Mouse (Mus musculus): ENCODE data around the gene Wwtr1.

Gene Wwtr1

DNA sequence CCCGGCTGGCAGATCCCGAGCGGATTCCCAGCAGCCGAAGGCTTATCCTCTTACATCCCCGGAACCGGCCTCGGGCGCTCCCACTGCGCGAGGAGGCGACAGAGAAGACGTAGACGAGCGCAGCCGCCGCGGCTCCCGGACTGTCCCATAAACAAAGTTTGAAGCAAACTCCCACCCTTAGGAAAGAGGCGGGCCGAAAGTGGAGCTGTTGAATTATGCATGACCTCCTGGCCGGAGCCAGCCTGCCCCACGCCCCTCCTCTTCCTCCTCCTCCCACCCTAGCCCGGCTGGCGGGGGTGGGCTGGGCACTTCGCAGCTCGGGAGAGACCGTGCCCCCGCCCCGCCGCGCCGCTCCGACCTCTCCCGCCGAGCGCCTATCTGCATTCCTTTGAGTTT is at the start of gene Wwtr1:
Gene Wwtr1 (minus strand): TSS at position 251 of the 396 bp plus-strand sequence.
- DNase-seq (ENCODE audit: low spot score in 2 of 2) = peak; percentile 42 to 54

DNA sequence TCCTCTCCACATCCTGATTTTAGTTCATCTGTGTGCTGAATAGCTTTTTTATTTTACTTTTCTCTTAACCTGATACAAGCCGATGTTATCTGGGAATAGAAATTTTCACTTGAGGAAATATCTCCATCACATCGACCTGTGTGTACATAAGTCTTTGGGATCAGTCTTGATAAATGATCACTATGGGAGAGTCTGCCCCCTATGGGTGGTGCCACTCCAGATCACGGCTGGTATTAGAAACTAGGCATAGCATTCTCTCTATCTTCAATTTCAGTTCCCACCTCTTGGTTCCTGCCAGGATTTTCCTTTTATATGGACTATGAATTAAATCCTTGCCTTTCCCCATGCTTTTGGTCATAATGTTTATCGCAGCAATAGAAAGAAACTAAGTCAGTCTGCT is 44.0 kb upstream of the Wwtr1 start:
- no peak for DNase-seq (ENCODE audit: low spot score in 2 of 2)

DNA sequence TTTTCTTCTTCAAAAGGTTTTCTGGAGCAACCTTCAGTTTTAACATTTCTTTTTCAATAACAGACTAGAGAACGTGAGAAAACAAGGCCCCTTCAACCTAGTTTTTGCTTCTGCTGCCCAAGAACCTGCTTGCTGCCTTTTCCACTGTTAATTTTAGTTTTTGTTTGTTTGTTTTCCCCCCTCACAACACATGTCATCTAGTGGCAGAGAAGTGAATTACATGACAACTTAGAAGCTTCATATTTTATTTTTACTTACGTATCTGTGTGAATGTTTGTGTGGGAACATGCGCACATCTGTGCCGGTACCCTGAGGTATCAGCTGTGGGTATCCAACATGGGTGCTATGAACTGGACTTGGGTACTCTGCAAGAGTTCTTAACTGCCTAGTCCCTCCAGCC is 39.9 kb upstream of the Wwtr1 start:
- DNase-seq (ENCODE audit: low spot score in 2 of 2) = no peak

DNA sequence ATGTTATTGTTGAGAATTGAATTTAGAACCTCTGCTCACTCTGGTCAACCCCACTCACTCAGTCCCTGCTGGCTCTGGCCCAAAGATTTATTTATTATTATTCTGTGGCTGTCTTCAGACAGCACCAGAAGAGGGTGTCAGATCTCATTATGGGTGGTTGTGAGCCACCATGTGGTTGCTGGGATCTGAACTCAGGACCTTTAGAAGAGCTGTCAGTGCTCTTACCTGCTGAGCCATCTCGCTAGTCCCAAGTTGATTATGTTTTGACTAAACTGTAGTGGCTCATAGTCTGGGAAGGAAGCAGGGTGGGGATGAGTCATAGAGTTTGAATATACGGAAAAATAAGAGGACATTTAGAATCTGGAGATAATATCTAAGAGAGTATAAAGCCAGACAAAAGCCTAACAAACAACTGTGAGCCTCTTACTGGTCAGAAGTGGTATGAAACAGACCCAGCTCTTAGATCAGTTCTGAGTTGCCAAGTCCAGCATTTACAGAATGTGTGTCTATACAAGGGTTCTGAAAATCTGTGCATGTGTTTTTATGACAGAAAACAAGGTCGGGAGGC is 36.8 kb upstream of the Wwtr1 start:
- no peak for DNase-seq (ENCODE audit: low spot score in 2 of 2)

DNA sequence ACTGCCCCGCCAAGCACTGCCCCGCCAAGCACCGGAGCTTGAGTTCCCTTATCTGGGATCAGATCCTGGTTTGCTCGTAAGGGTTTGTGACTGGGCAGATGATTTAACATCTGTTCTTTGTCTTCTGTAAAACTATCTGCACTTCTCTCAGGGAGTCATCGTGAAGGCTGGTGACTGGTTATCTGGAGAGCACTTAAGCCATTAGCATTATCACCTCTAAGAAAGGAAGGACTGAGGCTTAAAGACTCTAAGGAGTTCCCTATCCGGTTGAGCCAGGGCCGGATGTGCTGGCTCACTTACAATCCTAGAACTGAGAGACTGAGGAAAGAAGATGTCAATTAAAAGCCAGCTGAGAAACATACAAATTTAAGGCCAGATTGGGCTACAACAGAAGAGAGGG is 36.1 kb upstream of the Wwtr1 start:
- DNase-seq (ENCODE audit: low spot score in 2 of 2) = no peak

DNA sequence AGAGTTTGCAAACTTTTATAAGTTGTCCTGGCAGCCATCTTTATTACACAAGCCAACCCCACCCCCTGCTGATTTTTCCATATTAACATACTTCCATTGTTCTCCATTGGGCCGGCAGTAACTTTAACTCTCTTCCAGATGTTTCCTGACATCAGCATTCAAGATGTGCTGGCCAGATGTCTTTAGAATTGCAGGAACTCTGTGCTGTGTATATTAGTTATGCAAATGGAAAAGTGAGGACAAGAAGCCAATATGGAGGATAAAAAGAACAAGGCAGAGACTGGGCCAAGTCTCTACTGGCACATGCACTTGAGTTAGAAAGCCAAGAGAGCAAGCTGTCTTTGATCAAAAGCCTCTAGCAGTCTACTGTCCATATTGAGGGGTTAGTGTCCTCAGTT is 28.9 kb upstream of the Wwtr1 start:
- no peak for DNase-seq (ENCODE audit: low spot score in 2 of 2)

DNA sequence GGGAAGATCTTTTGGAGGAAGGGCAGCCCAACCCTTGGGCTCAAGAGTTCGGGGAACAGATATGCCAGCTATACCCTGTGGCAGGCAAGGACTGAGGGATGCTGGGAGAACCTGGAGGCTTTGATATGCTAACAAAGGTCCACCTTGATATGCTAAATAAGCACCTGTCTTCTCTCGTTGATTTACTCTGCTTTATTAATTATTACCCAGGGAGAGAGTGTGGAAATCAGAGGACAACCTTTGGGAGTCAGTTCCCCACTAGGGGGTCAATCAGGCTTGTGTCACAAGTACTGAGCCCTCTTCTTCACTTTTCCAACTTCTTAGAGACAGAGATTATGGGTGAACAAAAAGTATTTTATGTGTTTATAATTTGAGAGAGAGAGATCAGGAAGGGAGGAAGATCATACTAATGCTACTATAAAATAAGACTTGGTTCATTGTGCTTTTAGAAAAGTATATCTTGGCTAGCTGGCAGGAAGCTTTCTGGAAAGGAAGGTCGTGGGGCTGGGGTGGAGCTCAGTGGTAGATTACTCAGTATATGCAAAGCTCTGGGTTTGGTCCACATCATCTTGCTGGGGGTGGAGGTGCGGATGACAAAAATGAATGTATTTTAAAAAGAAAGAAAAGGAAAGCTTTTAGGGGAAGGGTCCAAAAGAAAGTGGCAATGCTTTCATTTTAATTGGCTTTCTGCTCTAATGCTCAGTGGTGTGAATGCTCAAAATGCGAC is 28.3 kb upstream of the Wwtr1 start:
- DNase-seq (ENCODE audit: low spot score in 2 of 2) = no peak

DNA sequence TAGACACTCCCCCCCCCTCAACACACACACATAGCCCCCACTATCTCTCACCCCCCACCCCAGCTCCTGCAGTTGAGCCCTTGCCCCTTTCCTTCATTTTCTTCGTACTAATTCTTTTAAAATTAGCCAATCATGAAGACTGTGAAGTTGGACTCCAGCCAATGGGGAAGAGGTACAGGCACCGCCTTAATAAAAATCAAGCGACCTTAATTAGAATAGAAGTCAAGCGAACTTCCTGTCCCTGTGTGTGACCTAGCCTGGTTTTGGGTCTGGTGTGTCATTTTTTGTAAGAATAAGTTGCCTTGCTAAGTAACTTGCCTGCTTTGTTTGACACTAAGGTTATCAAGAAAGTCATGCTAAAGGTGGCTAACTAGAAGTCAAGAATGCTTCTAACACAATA is 26.9 kb upstream of the Wwtr1 start:
- DNase-seq (ENCODE audit: low spot score in 2 of 2) = no peak

DNA sequence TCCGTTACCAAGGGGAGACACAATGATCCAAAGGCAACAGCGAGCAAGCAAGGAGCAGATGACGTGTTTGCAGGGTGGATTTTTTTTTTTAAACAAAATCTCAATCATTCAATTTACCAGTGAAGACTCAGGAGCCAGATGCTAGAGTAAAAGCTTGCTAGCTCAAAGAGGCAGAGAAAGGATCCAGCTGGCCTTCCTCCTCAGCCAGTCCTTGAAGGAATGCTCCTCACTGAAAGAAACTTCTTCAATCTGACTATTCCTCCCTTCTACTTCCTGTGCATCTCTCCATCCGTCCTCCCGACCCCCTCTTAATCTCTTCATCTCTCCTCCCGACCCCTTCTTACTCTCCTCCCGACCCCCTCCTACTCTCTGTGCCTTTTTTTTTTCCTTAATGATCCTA is 20.9 kb upstream of the Wwtr1 start:
- no peak for DNase-seq (ENCODE audit: low spot score in 2 of 2)

DNA sequence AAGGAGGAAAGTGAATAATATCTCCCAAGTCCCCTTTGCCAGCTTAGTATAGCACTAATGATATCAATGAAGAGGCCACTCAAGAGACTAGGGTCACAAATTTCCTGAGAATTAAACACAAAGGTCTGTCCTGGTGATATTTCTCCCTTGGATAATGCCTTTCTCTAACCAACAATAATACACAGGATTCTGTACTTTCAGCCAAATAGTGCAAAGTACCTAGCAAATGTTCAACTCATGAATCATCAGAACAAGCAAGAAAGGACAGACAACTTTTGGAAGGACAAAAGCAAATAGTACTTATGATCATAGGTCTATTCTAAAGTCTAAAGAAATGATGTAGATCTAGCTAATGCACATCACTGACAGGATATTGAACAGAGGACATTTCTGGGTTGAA is 19.8 kb upstream of the Wwtr1 start:
- no peak for DNase-seq (ENCODE audit: low spot score in 2 of 2)

DNA sequence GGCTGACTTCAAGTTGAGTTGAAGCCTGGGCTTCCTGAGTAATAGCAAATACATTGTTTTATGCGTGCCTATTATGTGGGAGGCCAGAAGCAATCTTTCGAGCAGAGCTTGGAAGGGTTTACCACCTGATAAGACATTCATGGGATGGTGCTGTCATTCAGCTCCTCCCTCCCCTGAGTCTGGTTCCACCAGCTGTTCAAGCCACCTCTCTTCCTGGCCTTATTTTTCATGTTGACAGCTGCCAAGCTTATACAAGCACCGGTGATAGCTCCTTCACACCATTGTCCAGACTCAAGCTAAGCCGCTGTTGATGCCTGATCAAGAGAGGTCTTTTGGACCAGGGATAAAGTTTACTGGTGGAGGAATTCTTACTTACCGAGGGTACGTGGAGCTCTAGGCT is 10.3 kb upstream of the Wwtr1 start:
- DNase-seq (ENCODE audit: low spot score in 2 of 2) = no peak

DNA sequence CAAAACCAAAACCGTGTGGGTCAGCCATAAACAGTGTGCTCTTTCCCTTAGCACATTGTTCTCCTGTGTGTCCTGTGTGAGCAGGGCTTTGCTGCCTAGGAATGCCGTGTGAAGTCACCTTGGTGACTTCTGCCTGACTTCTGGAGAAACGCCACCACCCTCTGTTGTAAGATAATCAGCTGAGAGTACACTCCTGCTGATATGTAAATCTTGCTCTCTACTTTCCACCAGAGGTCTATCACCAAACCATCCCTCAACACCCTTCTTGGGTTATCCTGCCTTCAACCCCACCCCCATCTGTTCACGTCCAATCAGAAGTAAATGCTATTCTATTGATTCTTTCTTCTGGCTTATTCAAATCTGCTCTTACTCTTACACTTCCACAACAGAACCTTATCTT is 7.8 kb upstream of the Wwtr1 start:
- no peak for DNase-seq (ENCODE audit: low spot score in 2 of 2)

DNA sequence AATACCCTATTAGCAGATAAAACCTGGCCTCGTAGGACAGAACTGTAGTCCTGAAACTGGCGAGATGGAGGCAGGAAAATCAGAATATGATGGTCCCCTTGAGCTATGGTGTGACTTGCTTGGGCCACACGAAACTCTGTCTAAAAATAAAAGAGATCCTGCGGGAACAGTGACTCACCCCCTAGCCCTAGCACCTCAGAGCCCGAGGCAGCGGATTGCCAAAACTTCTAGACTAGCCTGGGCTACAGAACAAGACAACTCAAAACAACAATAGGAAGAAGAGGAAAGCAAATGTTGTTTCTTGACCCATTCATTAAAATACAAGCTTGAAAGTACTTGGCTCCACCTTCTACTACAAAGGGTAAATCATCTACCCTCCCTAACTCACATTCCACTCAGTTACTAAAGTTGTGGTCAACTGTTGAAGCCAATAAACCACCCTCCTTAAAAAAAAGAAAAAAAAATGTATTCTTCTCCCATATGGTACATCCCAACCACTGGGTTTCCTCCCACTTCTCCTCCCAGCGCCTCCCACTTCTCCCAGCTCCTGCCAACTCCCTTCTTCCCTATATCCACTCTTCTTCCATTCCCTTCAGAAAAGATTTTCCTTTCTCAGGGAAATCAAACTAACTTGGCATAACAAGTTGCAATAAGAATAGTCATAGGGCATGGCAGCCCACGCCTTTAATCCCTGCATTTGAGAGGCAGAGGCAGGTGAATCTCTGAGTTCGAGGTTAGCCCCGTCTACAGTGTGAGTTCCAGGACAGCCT is 4.9 kb upstream of the Wwtr1 start:
- DNase-seq (ENCODE audit: low spot score in 2 of 2) = no peak

DNA sequence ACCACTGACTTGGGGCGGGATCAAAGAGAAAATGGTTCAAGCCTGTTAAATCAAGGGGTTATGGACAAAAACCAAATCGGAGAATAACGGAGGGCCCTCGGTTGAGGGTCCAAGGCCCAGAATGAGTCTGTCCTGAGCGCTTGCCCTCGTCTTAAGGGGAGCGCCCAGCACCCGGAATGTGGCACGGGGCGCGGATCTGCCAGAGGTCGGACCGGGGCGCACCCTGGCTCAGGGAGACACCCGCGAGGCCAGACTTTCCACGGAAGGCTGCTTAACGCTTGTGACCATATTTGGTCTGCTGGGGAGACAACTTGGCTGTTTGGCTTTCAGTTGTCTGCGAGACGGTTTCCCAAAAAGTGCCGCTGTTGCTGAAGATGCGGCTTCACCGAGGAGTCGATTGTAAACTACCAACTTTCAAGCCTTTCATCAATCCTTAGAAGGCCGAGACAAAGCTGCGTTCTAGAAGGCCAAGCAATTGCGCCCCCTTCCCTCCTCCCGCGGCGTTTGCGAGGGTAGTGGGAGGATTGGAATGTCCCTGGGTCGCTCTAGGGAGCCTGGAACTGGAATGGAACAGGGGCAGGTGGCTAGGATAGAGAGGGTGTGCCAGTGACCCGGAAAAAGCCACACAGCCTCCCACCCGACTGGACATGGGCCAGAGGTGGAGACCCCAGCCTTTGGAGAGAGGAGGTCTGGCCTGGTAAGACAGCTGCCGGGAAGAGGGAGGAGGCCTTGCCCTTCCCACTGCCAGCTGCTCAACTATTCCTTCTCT is 530 bp upstream of the Wwtr1 start:
- no peak for DNase-seq (ENCODE audit: low spot score in 2 of 2)

DNA sequence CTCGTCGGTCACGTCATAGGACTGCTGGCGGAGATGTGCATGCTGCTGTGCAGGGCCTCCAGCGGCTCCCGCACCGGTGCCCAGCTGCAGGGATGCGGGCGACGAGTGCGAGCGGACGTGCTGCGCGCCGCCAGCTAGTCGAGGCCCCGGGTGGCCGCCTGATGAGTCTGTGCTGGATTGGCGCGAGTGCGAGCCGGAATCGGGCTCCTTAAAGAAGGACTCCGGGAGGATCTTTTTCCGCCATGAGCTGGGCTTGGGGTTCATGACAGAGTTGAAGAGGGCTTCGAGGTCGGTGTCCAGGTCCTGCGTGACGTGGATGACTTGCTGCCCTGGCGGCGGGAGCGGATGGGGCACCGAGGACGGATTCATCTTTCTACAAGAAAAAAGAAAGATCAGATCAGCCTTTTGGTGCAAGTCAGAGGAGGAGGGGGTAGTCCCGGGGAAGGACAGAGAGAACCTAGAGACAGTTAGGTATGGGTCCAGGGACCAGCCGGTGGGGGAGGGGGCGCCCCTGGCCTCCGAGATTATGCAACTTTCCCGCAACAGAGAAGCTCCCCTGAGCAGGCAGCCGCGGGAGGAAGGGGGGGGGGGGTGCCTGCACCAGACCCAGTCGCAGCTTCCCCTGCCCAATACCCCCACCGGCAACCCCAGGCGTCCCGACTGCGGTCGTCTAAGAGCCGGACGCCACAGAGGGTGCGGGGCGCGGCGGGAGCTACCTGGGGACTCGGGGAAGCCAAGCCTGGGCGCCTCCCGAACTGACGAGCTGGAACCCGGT is 638 bp downstream of the Wwtr1 start:
- DNase-seq (ENCODE audit: low spot score in 2 of 2) = peak; percentile 3 to 25

DNA sequence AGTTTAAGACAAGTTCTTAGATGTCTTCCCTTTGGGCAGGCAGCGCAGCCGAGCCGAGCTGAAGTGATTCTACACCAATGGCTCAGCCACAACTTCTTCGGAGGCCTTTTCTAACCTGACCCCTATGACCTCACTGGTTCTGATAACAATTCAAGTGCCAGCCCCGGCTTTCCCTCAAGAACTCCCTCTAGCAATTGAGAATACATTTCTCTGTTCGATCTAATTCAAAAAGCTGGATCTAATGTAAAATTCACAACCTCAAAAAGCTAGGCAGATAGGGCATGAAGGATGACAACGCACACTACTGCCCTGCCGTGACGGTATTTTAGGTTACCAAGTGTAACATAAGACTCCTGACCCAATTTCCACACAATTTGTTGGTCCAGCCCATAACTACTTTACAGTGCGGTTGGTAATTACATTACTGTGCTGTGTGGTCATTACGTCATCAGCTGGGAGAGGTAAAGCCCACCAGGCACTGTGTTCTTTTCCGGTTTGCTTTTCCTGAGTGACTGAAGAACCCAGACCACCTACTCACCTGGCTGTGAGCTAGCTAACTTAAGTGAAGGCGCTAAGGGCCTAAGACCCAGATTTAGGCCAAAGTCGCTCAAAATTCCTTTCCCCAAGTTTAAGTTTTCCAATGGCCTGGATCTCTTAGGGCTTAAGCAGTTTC is 1.7 kb downstream of the Wwtr1 start:
- no peak for DNase-seq (ENCODE audit: low spot score in 2 of 2)

DNA sequence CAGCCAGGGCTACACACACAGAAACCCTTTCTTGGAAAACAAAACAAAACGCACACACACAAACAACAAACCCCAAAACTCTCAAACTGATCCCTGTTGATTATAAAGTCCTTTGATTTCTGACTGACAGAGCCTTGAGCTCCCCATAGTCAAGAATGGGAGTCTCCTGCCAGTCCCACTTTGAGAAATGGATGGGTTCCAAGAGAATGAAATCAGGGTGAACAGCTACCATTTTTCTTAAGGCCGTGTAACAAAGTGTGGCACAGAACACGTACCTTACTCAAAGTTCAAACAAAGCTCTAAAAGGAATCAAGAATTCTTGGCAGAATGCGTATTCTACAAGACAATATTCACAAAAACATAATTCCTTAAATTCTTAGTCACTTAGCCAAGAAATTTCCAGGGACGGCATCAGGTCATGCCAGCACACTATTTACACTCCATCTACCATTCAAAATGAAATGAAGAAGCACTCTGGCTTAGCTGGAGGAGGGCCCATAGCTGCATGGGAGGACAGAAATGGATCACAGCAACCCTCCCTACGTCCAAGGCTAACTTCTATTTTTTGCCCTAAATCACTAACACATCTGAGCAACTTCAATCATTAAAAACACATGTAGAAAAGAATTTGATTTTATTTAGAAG is 3.3 kb downstream of the Wwtr1 start:
- no peak for DNase-seq (ENCODE audit: low spot score in 2 of 2)

DNA sequence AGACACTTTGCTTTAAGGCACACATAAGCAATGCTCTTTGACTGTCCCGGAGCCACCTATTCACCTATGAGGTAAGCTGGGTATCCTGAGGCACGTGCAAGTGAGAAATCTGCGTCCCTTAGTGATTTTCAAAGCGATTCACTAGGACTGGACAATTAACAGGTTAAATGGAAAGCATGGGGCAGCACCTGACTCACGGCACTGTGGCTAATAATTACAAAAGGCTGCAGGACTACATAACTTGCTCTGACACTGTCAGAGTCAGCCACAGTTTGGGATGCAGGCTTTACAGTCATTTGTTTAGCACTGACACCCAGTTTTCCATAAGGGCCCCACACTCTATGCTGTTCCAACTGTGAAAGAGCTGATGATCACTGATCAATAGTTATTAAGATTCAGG is 9.1 kb downstream of the Wwtr1 start:
- no peak for DNase-seq (ENCODE audit: low spot score in 2 of 2)

DNA sequence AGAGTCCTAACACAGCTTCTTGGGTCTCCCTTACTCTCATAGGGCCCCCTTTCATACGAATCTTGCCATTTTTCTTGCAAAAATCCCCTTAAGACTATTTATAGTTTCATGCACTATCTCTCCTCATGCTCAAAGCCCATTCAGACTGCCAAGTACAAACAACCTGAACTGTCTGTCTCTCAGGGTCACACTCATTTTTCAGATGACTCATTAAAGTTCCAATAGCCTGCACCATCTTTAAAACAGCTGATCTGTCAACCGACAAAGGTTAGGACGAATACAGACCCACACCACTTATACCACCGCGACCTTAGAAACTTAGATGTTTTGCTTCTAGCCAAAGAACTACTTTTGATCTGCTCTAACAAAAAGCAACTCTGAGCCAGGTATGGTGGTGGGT is 12.1 kb downstream of the Wwtr1 start:
- DNase-seq (ENCODE audit: low spot score in 2 of 2) = no peak

DNA sequence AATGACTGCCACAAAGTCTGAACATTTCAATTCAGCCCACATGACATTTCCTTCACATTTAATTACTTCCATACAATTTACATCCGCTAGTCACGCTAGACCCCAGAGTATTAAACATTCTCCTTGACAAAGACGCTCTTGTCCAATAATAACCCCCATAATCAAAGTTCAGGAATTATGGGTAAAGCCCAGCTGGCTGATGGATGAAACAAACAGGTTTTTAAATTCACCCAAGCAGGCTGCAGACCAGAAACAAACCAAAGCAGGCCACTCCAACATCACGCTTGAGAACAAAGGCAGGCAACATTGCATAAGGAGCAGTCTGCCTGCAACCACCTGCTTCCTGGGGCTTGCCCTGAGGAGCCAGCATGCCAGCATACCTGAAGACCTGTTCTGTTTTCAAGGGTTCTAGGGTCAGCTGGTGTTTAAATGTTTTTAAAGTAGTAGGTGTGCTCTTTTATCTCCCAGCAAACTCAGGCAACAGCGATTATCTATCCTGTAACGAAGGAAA is 12.7 kb downstream of the Wwtr1 start:
- DNase-seq (ENCODE audit: low spot score in 2 of 2) = no peak

Data from right cerebral cortex, postnatal 36 days (tissue).